Mouse (Mus musculus): ENCODE results near the gene Plcb4. TPM values are rescaled to one million over a fixed set of nuclear protein-coding genes. Genes with fewer than 3 reads are reported as not detected.

Plcb4 gene
- polyA plus RNA-seq, 1 experiment from 2014 or later: 14.5 TPM

- H3K27me3 ChIP-seq (ENCODE audit: control insufficient read depth, insufficient read depth, low read length): no peaks in the 10 kb centered on the region
- H3K9me3 ChIP-seq (ENCODE audit: control insufficient read depth, low read length): no peaks in the 10 kb centered on the region
- ATAC-seq (ENCODE audit: low FRiP score): no peak
- peak; percentile 12 for DNase-seq (ENCODE audit: low spot score, missing footprints)
- no peak overlapping the region for H3K9ac ChIP-seq (ENCODE audit: low read length)
- WGBS: 77% methylated on average over 6 of the region's 6 CpGs
- no peaks in the 10 kb centered on the region for H3K4me1 ChIP-seq (ENCODE audit: control insufficient read depth, insufficient read depth, low read length)
- H3K4me3 ChIP-seq (ENCODE audit: low read depth, low read length): no peak overlapping the region
- H3K4me2 ChIP-seq: no peak overlapping the region
- H3K36me3 ChIP-seq (ENCODE audit: control insufficient read depth, insufficient read depth, low read length): no peaks in the 10 kb centered on the region
- H3K27ac ChIP-seq (ENCODE audit: low read depth, low read length): no peak overlapping the region
Observed at GRCm38 (mm10) chr2:135885607-135886006, 226.8 kb downstream of the Plcb4 start.

- Histone ChIP-seq H3K27me3 (ENCODE audit: control insufficient read depth, insufficient read depth, low read length) (no peaks in the 10 kb centered on the region), H3K4me1 (ENCODE audit: control insufficient read depth, insufficient read depth, low read length) (no peaks in the 10 kb centered on the region), H3K4me3 (ENCODE audit: low read depth, low read length) (no peak overlapping the region), H3K9ac (ENCODE audit: low read length) (no peak overlapping the region), H3K27ac (ENCODE audit: low read depth, low read length) (no peak overlapping the region), H3K9me3 (ENCODE audit: control insufficient read depth, low read length) (no peaks in the 10 kb centered on the region), H3K4me2 (no peak overlapping the region), H3K36me3 (ENCODE audit: control insufficient read depth, insufficient read depth, low read length) (no peaks in the 10 kb centered on the region)
- WGBS: 91% methylated on average over 9 of the region's 9 CpGs
- peak; percentile 59 for DNase-seq (ENCODE audit: low spot score, missing footprints)
- no peak for ATAC-seq (ENCODE audit: low FRiP score)
Observed at GRCm38 (mm10) chr2:135886081-135886679, 227.4 kb downstream of the Plcb4 start.

- Histone ChIP-seq H3K27me3 (ENCODE audit: control insufficient read depth, insufficient read depth, low read length) (no peaks in the 10 kb centered on the region), H3K4me2 (no peak overlapping the region), H3K4me3 (ENCODE audit: low read depth, low read length) (no peak overlapping the region), H3K4me1 (ENCODE audit: control insufficient read depth, insufficient read depth, low read length) (no peaks in the 10 kb centered on the region), H3K9me3 (ENCODE audit: control insufficient read depth, low read length) (no peaks in the 10 kb centered on the region), H3K9ac (ENCODE audit: low read length) (no peak overlapping the region), H3K36me3 (ENCODE audit: control insufficient read depth, insufficient read depth, low read length) (no peaks in the 10 kb centered on the region), H3K27ac (ENCODE audit: low read depth, low read length) (no peak overlapping the region)
- ATAC-seq (ENCODE audit: low FRiP score) (no peak), DNase-seq (ENCODE audit: low spot score, missing footprints) (peak; percentile 75)
- 92% methylated on average over 2 of the region's 2 CpGs for WGBS
Observed at GRCm38 (mm10) chr2:135887805-135888204, 229.0 kb downstream of the Plcb4 start.

- Histone ChIP-seq H3K36me3 (ENCODE audit: control insufficient read depth, insufficient read depth, low read length) (no peaks in the 10 kb centered on the region), H3K27me3 (ENCODE audit: control insufficient read depth, insufficient read depth, low read length) (no peaks in the 10 kb centered on the region), H3K4me1 (ENCODE audit: control insufficient read depth, insufficient read depth, low read length) (no peaks in the 10 kb centered on the region), H3K9ac (ENCODE audit: low read length) (no peak overlapping the region), H3K9me3 (ENCODE audit: control insufficient read depth, low read length) (no peaks in the 10 kb centered on the region), H3K4me3 (ENCODE audit: low read depth, low read length) (no peak overlapping the region), H3K4me2 (no peak overlapping the region), H3K27ac (ENCODE audit: low read depth, low read length) (no peak overlapping the region)
- 90% methylated on average over 4 of the region's 4 CpGs for WGBS
- DNase-seq (ENCODE audit: low spot score, missing footprints) (peak; percentile 51), ATAC-seq (ENCODE audit: low FRiP score) (no peak)
Observed at GRCm38 (mm10) chr2:135888206-135888605, 229.4 kb downstream of the Plcb4 start.

GRCm38 (mm10) chr2:135888767-135889166, 230.0 kb downstream of the Plcb4 start:
- DNase-seq (ENCODE audit: low spot score, missing footprints) (peak; percentile 72), ATAC-seq (ENCODE audit: low FRiP score) (no peak)
- Histone ChIP-seq H3K4me2 (no peak overlapping the region), H3K4me1 (ENCODE audit: control insufficient read depth, insufficient read depth, low read length) (no peaks in the 10 kb centered on the region), H3K27me3 (ENCODE audit: control insufficient read depth, insufficient read depth, low read length) (no peaks in the 10 kb centered on the region), H3K9me3 (ENCODE audit: control insufficient read depth, low read length) (no peaks in the 10 kb centered on the region), H3K36me3 (ENCODE audit: control insufficient read depth, insufficient read depth, low read length) (no peaks in the 10 kb centered on the region), H3K27ac (ENCODE audit: low read depth, low read length) (no peak overlapping the region), H3K9ac (ENCODE audit: low read length) (no peak overlapping the region), H3K4me3 (ENCODE audit: low read depth, low read length) (no peak overlapping the region)
- WGBS: 91% methylated on average over 10 of the region's 10 CpGs

GRCm38 (mm10) chr2:135890083-135890482, 231.3 kb downstream of the Plcb4 start:
- 75% methylated on average over 1 of the region's 1 CpGs for WGBS
- Histone ChIP-seq H3K4me1 (ENCODE audit: control insufficient read depth, insufficient read depth, low read length) (no peaks in the 10 kb centered on the region), H3K9me3 (ENCODE audit: control insufficient read depth, low read length) (no peaks in the 10 kb centered on the region), H3K4me2 (no peak overlapping the region), H3K9ac (ENCODE audit: low read length) (no peak overlapping the region), H3K27me3 (ENCODE audit: control insufficient read depth, insufficient read depth, low read length) (no peaks in the 10 kb centered on the region), H3K4me3 (ENCODE audit: low read depth, low read length) (no peak overlapping the region), H3K36me3 (ENCODE audit: control insufficient read depth, insufficient read depth, low read length) (no peaks in the 10 kb centered on the region), H3K27ac (ENCODE audit: low read depth, low read length) (no peak overlapping the region)
- ATAC-seq (ENCODE audit: low FRiP score) (no peak), DNase-seq (ENCODE audit: low spot score, missing footprints) (peak; percentile 10)

- Histone ChIP-seq H3K27me3 (ENCODE audit: control insufficient read depth, insufficient read depth, low read length) (no peaks in the 10 kb centered on the region), H3K4me3 (ENCODE audit: low read depth, low read length) (no peak overlapping the region), H3K4me1 (ENCODE audit: control insufficient read depth, insufficient read depth, low read length) (no peaks in the 10 kb centered on the region), H3K4me2 (no peak overlapping the region), H3K9ac (ENCODE audit: low read length) (no peak overlapping the region), H3K9me3 (ENCODE audit: control insufficient read depth, low read length) (no peaks in the 10 kb centered on the region), H3K36me3 (ENCODE audit: control insufficient read depth, insufficient read depth, low read length) (no peaks in the 10 kb centered on the region), H3K27ac (ENCODE audit: low read depth, low read length) (no peak overlapping the region)
- ATAC-seq (ENCODE audit: low FRiP score): no peak
- WGBS: 95% methylated on average over 10 of the region's 10 CpGs
- peak; percentile 26 for DNase-seq (ENCODE audit: low spot score, missing footprints)
Observed at GRCm38 (mm10) chr2:135891097-135891496, 232.3 kb downstream of the Plcb4 start.

- H3K9ac ChIP-seq (ENCODE audit: low read length): no peak overlapping the region
- no peaks in the 10 kb centered on the region for H3K9me3 ChIP-seq (ENCODE audit: control insufficient read depth, low read length)
- H3K4me3 ChIP-seq (ENCODE audit: low read depth, low read length): no peak overlapping the region
- WGBS: 87% methylated on average over 5 of the region's 5 CpGs
- H3K27ac ChIP-seq (ENCODE audit: low read depth, low read length): no peak overlapping the region
- no peaks in the 10 kb centered on the region for H3K27me3 ChIP-seq (ENCODE audit: control insufficient read depth, insufficient read depth, low read length)
- no peaks in the 10 kb centered on the region for H3K4me1 ChIP-seq (ENCODE audit: control insufficient read depth, insufficient read depth, low read length)
- H3K36me3 ChIP-seq (ENCODE audit: control insufficient read depth, insufficient read depth, low read length): no peaks in the 10 kb centered on the region
- DNase-seq (ENCODE audit: low spot score, missing footprints) (peak; percentile 71), ATAC-seq (ENCODE audit: low FRiP score) (no peak)
- H3K4me2 ChIP-seq: no peak overlapping the region
Observed at GRCm38 (mm10) chr2:135891686-135892085, 232.9 kb downstream of the Plcb4 start.

GRCm38 (mm10) chr2:135894582-135894981, 235.8 kb downstream of the Plcb4 start:
- H3K4me2 ChIP-seq: no peak overlapping the region
- H3K36me3 ChIP-seq (ENCODE audit: control insufficient read depth, insufficient read depth, low read length): no peaks in the 10 kb centered on the region
- H3K9ac ChIP-seq (ENCODE audit: low read length): no peak overlapping the region
- no peaks in the 10 kb centered on the region for H3K27me3 ChIP-seq (ENCODE audit: control insufficient read depth, insufficient read depth, low read length)
- 85% methylated on average over 2 of the region's 2 CpGs for WGBS
- ATAC-seq (ENCODE audit: low FRiP score) (no peak), DNase-seq (ENCODE audit: low spot score, missing footprints) (no peak)
- H3K4me1 ChIP-seq (ENCODE audit: control insufficient read depth, insufficient read depth, low read length): no peaks in the 10 kb centered on the region
- no peak overlapping the region for H3K27ac ChIP-seq (ENCODE audit: low read depth, low read length)
- no peaks in the 10 kb centered on the region for H3K9me3 ChIP-seq (ENCODE audit: control insufficient read depth, low read length)
- no peak overlapping the region for H3K4me3 ChIP-seq (ENCODE audit: low read depth, low read length)

Data from midbrain, embryonic 11.5 days (tissue).